Mouse (Mus musculus): ENCODE data around the gene Mknk1.

GRCm38 (mm10) chr4:115848990-115849677 is 10.1 kb downstream of the Mknk1 start:
- TF ChIP-seq POLR2A (IDR thresholded peaks at IDR 0.05; ENCODE audit: borderline replicate concordance, low read depth, low read length) (no peak), CTCF (IDR thresholded peaks at IDR 0.05; ENCODE audit: low read depth, low read length) (no peak)
